Mouse (Mus musculus) olfactory bulb, adult 2 months (tissue): Measurements from ENCODE around the gene Lenep.

Experiments
- CTCF ChIP-seq: fragments of 200-500 bp; IDR thresholded peaks from 2 replicates; pipeline ENCODE4 v1.5.1; 2012; ENCODE audit warnings: low read depth, mild to moderate bottlenecking, low read length, moderate library complexity; ENCODE audit not compliant: insufficient read depth
- POLR2A ChIP-seq: fragments of 200-500 bp; IDR thresholded peaks from 2 replicates; pipeline ENCODE4 v1.6.1; 2012; ENCODE audit warnings: mild to moderate bottlenecking, low read depth, low read length, moderate library complexity; ENCODE audit not compliant: insufficient read depth

DNA sequence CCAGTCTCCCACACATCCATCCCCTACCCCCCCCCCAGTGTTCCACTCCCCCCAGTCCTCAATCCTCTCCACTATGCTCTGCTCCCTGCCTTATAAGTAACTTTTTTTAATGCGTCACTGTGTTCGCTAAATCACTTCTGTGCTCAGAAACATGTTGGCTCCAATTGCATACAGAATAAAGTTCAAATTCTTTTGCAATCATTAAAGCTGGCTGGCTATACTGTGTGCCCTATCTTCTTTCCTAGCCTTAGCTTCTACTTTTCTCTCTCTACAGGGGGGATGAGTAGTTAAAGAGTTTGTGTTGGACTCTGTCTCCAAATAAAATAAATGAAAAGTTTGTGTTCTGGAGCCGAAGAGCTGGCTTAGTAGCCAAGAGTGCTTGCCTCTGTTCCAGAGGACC, 7.1 kb upstream of the Lenep start:
- TF ChIP-seq CTCF (no peak), POLR2A (no peak)
